10 mouse cellular contexts compared by ENCODE assay signal in the genomic region with DNA sequence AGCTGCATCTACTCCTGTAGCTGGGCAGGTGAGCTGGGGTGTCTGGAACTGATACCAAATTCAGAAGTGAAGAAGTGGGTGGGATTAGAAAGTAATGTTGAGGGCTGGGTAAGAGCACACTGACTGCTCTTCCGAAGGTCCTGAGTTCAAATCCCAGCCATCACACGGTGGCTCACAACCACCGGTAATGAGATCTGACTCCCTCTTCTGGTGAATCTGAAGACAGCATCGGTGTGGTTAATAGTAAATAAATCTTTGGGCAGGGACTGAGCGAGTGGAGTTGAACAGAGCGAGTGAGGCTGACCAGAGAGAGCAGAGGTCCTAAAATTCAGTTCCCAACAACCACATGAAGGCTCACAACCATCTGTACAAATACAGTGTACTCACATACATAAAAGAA. TPM values are rescaled to one million over a fixed set of nuclear protein-coding genes. Genes with fewer than 3 reads are reported as not detected.
"Had no signal": no experiment of that assay in that cellular context is flagged by ENCODE, and none has a peak within 500 bp of the region (broad histone marks: within the 10 kb centered on the region; RNA-seq: fewer than 3 reads in every experiment).

No protein-coding gene starts in this region.

- H3K9me3 ChIP-seq: limb, embryonic 15.5 days; midbrain, embryonic 13.5 days; neural tube, embryonic 15.5 days had no signal

- H3K4me2 ChIP-seq: limb, embryonic 15.5 days; midbrain, embryonic 13.5 days; neural tube, embryonic 15.5 days had no signal

- H3K9ac ChIP-seq: limb, embryonic 15.5 days; liver, embryonic 14.5 days; midbrain, embryonic 13.5 days; neural tube, embryonic 15.5 days had no signal

- ATAC-seq: midbrain, embryonic 13.5 days had no signal

- H3K4me3 ChIP-seq: limb, embryonic 15.5 days; midbrain, embryonic 13.5 days; myocyte; neural tube, embryonic 15.5 days had no signal

- DNase-seq: kidney, adult 8-10 months; kidney, postnatal 36 days; lung, adult 18-20 months; thymus, postnatal 36 days had no signal

- H3K27ac ChIP-seq: limb, embryonic 15.5 days; liver, embryonic 14.5 days; midbrain, embryonic 13.5 days; neural tube, embryonic 15.5 days had no signal

- H3K36me3 ChIP-seq: limb, embryonic 15.5 days had no signal

RNA-seq across cellular contexts. Expression of a gene that starts 25.6 kb away (rescaled TPM):
- total RNA-seq: megakaryocyte-erythroid progenitor cell, adult 5-6 weeks had no signal
